Mouse (Mus musculus) liver, postnatal 0 days (tissue): ENCODE results near the gene Cnpy2. TPM values are rescaled to one million over a fixed set of nuclear protein-coding genes. Genes with fewer than 3 reads are reported as not detected.

Experiments
- ATAC-seq: fragments of 200-750 bp; cut with Nextera tagmentation; 2 replicates; pipeline ENCODE4 v1.8.0; 2017; ENCODE audit warnings: mild to moderate bottlenecking, moderate library complexity
- DNase-seq: peaks from one replicate; pipeline ENCODE4 v3.0.0-alpha.2; 2016
- H3K27ac ChIP-seq: fragments of 300-500 bp; sonication (generic); 2 replicates; pipeline ENCODE4 v1.5.1; 2014; ENCODE audit warnings: antibody characterized with exemption, moderate library complexity, mild to moderate bottlenecking, low read depth
- H3K27me3 ChIP-seq: fragments of 300-500 bp; sonication (generic); 2 replicates; pipeline ENCODE4 v1.6.1; 2014; ENCODE audit warnings: low read length, control low read depth, mixed read lengths; ENCODE audit not compliant: insufficient read depth
- H3K36me3 ChIP-seq: fragments of 300-500 bp; sonication (generic); replicated peaks from 2 replicates; pipeline ENCODE4 v1.6.1; 2014; ENCODE audit warnings: mild to moderate bottlenecking, control low read depth, low read length, moderate library complexity, mixed read lengths; ENCODE audit not compliant: insufficient read depth
- H3K4me1 ChIP-seq: fragments of 300-500 bp; sonication (generic); 2 replicates; pipeline ENCODE4 v1.6.1; 2014; ENCODE audit warnings: antibody characterized with exemption, mild to moderate bottlenecking, control low read depth; ENCODE audit not compliant: insufficient read depth
- H3K4me2 ChIP-seq: fragments of 300-500 bp; sonication (generic); 2 replicates; pipeline ENCODE4 v1.6.1; 2014; ENCODE audit warnings: low read depth, mild to moderate bottlenecking, low read length, moderate library complexity, mixed read lengths
- H3K4me3 ChIP-seq: fragments of 300-500 bp; sonication (generic); 2 replicates; pipeline ENCODE4 v1.5.1; 2014; ENCODE audit warnings: low read depth, low read length
- H3K9ac ChIP-seq: fragments of 300-500 bp; sonication (generic); replicated peaks from 2 replicates; pipeline ENCODE4 v1.6.1; 2014; ENCODE audit warnings: mild to moderate bottlenecking, moderate library complexity
- H3K9me3 ChIP-seq: fragments of 300-500 bp; sonication (generic); 2 replicates; pipeline ENCODE4 v1.6.1; 2016; ENCODE audit warnings: mild to moderate bottlenecking, control low read depth, low read length, mixed read lengths
- CTCF ChIP-seq: sonication (generic); IDR thresholded peaks from 2 replicates; pipeline ENCODE4 v1.5.1; 2016; ENCODE audit warnings: antibody characterized with exemption, low read depth
- EP300 ChIP-seq: IDR thresholded peaks from 2 replicates; pipeline ENCODE4 v1.6.1; 2016; ENCODE audit warnings: antibody characterized with exemption, low read depth, mild to moderate bottlenecking
- WGBS: fragments of 180-500 bp; shearing (Covaris S2); extraction: QIAGEN DNeasy Blood & Tissue Kit; methylation state at CpG from one replicate; pipeline ENCODE4 v1.1.7; 2014; ENCODE audit not compliant: insufficient replicate concordance; 5-methylcytosine and 5-hydroxymethylcytosine counted together
- polyA plus RNA-seq: library from polyadenylated mRNA; unstranded; fragments of >200 nt; fragmentation: Nextera tagmentation; extraction: Ambion mirVana; gene quantifications from 2 replicates; pipeline ENCODE4 v1.2.1, GENCODE M21; 2015

Gene Cnpy2
- polyA plus RNA-seq, 1 experiment from 2014 or later = 121 TPM

- Histone ChIP-seq H3K4me1 (peaks cover 41% of the 10 kb centered on the region), H3K27ac (peak overlapping the region; percentile 98), H3K9ac (0 out of 2 replicates have a peak overlapping the region, but pooled peaks have one; percentile 86), H3K9me3 (no peaks in the 10 kb centered on the region), H3K36me3 (no peaks in the 10 kb centered on the region), H3K4me2 (peak overlapping the region; percentile 97), H3K27me3 (no peaks in the 10 kb centered on the region), H3K4me3 (no peak overlapping the region)
- DNase-seq = peak; percentile 89
- no peak for ATAC-seq
- WGBS = 1% methylated on average over 4 of the region's 4 CpGs
- TF ChIP-seq EP300 (peak; percentile 30; the same call in 1 of the 2 replicates), CTCF (peak; percentile 95)
Measured at GRCm38 (mm10) chr10:128335582-128335981, 13.3 kb downstream of the Cnpy2 start.

- no peaks in the 10 kb centered on the region for H3K27me3 ChIP-seq
- 61% methylated on average over 3 of the region's 3 CpGs for WGBS
- DNase-seq (peak; percentile 21), ATAC-seq (peak; percentile 33)
- peak overlapping the region; percentile 86; the same call in 1 of the 2 replicates for H3K9ac ChIP-seq
- H3K9me3 ChIP-seq = no peaks in the 10 kb centered on the region
- peak overlapping the region; percentile 97 for H3K4me2 ChIP-seq
- no peaks in the 10 kb centered on the region for H3K36me3 ChIP-seq
- TF ChIP-seq CTCF = no peak
- TF ChIP-seq EP300 = no peak
- H3K4me3 ChIP-seq = no peak overlapping the region
- H3K4me1 ChIP-seq = peaks cover 44% of the 10 kb centered on the region
- H3K27ac ChIP-seq = peak overlapping the region; percentile 98
Measured at GRCm38 (mm10) chr10:128336195-128336594, 13.9 kb downstream of the Cnpy2 start.

- peak overlapping the region; percentile 97 for H3K4me2 ChIP-seq
- H3K9ac ChIP-seq = peak overlapping the region; percentile 86
- WGBS = 34% methylated on average over 3 of the region's 3 CpGs
- H3K4me3 ChIP-seq = peak overlapping the region; percentile 88
- no peaks in the 10 kb centered on the region for H3K9me3 ChIP-seq
- peaks cover 43% of the 10 kb centered on the region for H3K4me1 ChIP-seq
- H3K36me3 ChIP-seq = no peaks in the 10 kb centered on the region
- peak overlapping the region; percentile 98 for H3K27ac ChIP-seq
- no peaks in the 10 kb centered on the region for H3K27me3 ChIP-seq
- peak; percentile 85 for TF ChIP-seq EP300
- TF ChIP-seq CTCF = no peak
- DNase-seq (no peak), ATAC-seq (peak; percentile 7; the same call in 1 of the 2 replicates)
Measured at GRCm38 (mm10) chr10:128336597-128336996, 14.3 kb downstream of the Cnpy2 start.

DNA sequence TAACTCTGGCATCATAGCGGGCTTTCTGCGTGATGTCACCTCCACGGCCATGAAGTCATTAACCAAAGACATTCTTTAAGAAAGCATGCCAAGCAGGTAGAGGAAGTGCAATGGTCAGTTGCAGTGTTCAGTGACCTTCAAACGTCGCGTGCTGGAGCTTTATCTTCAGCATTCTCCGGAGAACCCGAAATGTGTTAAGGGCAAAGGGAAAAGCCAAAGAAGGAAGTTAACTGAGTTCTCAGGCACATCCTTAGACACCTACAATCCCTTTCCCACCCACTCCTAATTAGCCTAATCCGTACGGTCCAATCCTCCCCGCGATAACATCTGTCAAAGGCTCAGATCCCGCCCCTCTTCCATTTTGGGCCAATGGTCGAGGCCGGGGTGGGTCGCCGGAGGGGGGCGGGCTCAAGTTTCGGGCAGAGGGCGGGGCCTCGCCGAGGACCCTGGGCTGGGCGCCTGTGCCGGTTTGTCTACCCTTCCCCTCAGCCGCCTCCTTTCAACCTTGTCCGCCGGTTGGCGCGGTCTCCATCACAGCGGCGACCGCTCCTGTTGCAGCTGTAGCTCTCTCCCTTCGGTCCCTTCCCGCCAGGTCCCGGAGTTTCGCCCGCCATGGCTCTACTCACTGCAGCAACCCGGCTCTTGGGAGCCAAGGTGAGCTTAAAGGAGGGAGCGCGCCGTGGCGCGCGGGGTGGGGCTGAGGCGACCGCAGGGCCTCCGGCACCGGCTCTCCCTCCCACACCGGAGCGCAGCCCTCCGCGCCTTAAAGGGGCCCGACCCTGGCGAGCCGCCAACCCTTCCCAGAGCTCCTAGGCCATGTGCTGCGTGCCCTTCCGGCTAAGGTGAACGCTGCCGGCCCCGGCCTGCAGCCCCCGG is 15.3 kb downstream of the Cnpy2 start, which contains the start of gene Cs:
Gene Cs (plus strand): TSS at position 429 of the 876 bp plus-strand sequence.
- DNase-seq (peak; percentile 96), ATAC-seq (peak; percentile 91)
- Histone ChIP-seq H3K36me3 (peaks cover 3% of the 10 kb centered on the region; the same call in 1 of the 2 replicates), H3K27ac (peak within 1 kb of the TSS; percentile 98), H3K4me2 (peak within 1 kb of the TSS; percentile 97), H3K4me1 (peaks cover 43% of the 10 kb centered on the region), H3K9ac (peak within 1 kb of the TSS; percentile 86), H3K27me3 (no peaks in the 10 kb centered on the region), H3K9me3 (no peaks in the 10 kb centered on the region), H3K4me3 (peak within 1 kb of the TSS; percentile 88)
- TF ChIP-seq CTCF = no peak
- peak; percentile 50; the same call in 1 of the 2 replicates for TF ChIP-seq EP300
- under 1% methylated on average over 60 of the region's 61 CpGs for WGBS

GRCm38 (mm10) chr10:128338415-128338814 is 16.2 kb downstream of the Cnpy2 start:
- DNase-seq (no peak), ATAC-seq (no peak)
- Histone ChIP-seq H3K4me2 (peak overlapping the region; percentile 97), H3K9me3 (no peaks in the 10 kb centered on the region), H3K9ac (peak overlapping the region; percentile 86), H3K4me1 (peaks cover 49% of the 10 kb centered on the region), H3K27ac (peak overlapping the region; percentile 98), H3K36me3 (peaks cover 3% of the 10 kb centered on the region; the same call in 1 of the 2 replicates), H3K27me3 (no peaks in the 10 kb centered on the region), H3K4me3 (peak overlapping the region; percentile 88)
- WGBS = 10% methylated on average over 5 of the region's 5 CpGs
- no peak for TF ChIP-seq CTCF
- no peak for TF ChIP-seq EP300

GRCm38 (mm10) chr10:128338948-128339347 is 16.7 kb downstream of the Cnpy2 start:
- ATAC-seq (no peak), DNase-seq (no peak)
- no peaks in the 10 kb centered on the region for H3K9me3 ChIP-seq
- peak overlapping the region; percentile 86; the same call in 1 of the 2 replicates for H3K9ac ChIP-seq
- H3K27me3 ChIP-seq = no peaks in the 10 kb centered on the region
- TF ChIP-seq CTCF (no peak), EP300 (no peak)
- H3K27ac ChIP-seq = peak overlapping the region; percentile 98
- peaks cover 51% of the 10 kb centered on the region for H3K4me1 ChIP-seq
- peak overlapping the region; percentile 88 for H3K4me3 ChIP-seq
- H3K4me2 ChIP-seq = peak overlapping the region; percentile 97
- H3K36me3 ChIP-seq = peaks cover 3% of the 10 kb centered on the region; the same call in 1 of the 2 replicates
- WGBS = 36% methylated on average over 2 of the region's 2 CpGs
